Mouse (Mus musculus): ENCODE data around the gene Ott. TPM values are rescaled to one million over a fixed set of nuclear protein-coding genes. Genes with fewer than 3 reads are reported as not detected.
"Not testable (repeated sequence)": the region's sequence is repeated elsewhere in the genome, so short reads cannot be mapped to it uniquely, and the experiment has no call there.

Ott gene
- polyA plus RNA-seq (2015; fragmentation: Nextera tagmentation; extraction: Ambion mirVana), result not detected in 2 replicates

DNA sequence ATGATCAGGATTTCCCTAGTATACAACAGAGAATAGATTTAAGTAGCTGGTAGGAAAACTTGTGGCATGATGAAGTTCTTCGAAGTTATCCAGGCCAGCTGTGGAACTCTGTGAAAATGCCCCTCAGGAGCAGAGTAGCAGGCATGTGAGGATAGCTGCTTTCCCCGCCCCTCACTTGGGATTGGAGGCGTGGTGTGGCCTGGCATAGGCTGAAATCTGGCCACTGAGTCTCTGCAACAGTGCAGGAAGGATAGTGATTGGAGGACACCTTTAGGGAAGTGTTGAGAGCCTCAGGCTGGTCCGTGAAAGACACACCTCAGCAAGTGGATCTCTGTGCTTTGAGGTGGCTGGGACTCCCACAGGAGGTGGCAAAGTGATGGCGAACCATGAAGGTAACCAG lies at the start of gene Ott:
Gene Ott, plus strand, starts transcription at position 301 of the 400 bp plus-strand sequence.
- H3K27ac ChIP-seq; H3K4me1 ChIP-seq (replicated peaks); H3K4me2 ChIP-seq (replicated peaks); H3K27me3 ChIP-seq (replicated peaks); H3K4me3 ChIP-seq (replicated peaks); H3K9ac ChIP-seq; ATAC-seq; H3K9me3 ChIP-seq; H3K36me3 ChIP-seq: not testable (repeated sequence)
- no CpG with 5 or more reads among the region's 5 CpGs for WGBS

Other genes with a start within 250 kb of the Ott start
- not detected in 2 replicates for gene Luzp4, start 216.6 kb upstream of the Ott start, polyA plus RNA-seq (2015; fragmentation: Nextera tagmentation; extraction: Ambion mirVana)
- not detected in 2 replicates for gene Gm15093, start 198.1 kb downstream of the Ott start, polyA plus RNA-seq (2015; fragmentation: Nextera tagmentation; extraction: Ambion mirVana)